17 mouse cellular contexts compared by ENCODE assay signal in genomic region chr7:24459440-24459839, GRCm38 (mm10). TPM values are rescaled to one million over a fixed set of nuclear protein-coding genes. Genes with fewer than 3 reads are reported as not detected.
DNase-seq lines count a peak whose midpoint lies in the region; ATAC-seq and TF ChIP-seq lines count a peak whose summit lies in the region.
"Had no signal": no experiment of that assay in that cellular context is flagged by ENCODE, and none has a peak within 500 bp of the region (broad histone marks: within the 10 kb centered on the region; RNA-seq: fewer than 3 reads in every experiment).

No protein-coding gene starts in this region.

- no peak for ATAC-seq in heart, postnatal 0 days (ENCODE audit: insufficient read depth, low read depth)
- ATAC-seq in midbrain, embryonic 15.5 days (replicated peaks) = no peak

- no peak overlapping the region for H3K4me2 ChIP-seq in heart, postnatal 0 days (ENCODE audit: low read depth, low read length)
- H3K4me2 ChIP-seq in midbrain, embryonic 15.5 days = no peak overlapping the region
- H3K4me2 ChIP-seq: heart, embryonic 11.5 days; midbrain, embryonic 12.5 days had no signal

- TF ChIP-seq EP300 in heart, postnatal 0 days (IDR thresholded peaks at IDR 0.05; ENCODE audit: low read depth) = no peak

- intact Hi-C loops in left cerebral cortex, adult 2 months (cut with DNase I) = no loop called here

- peaks cover 4% of the 10 kb centered on the region; the same call in 1 of the 2 replicates for H3K4me1 ChIP-seq in heart, postnatal 0 days (ENCODE audit: control insufficient read depth, insufficient read depth)
- peaks cover 6% of the 10 kb centered on the region; the same call in 1 of the 2 replicates for H3K4me1 ChIP-seq in midbrain, embryonic 15.5 days

- no peak for DNase-seq in heart, postnatal 0 days (ENCODE audit: low spot score)
- no peak for DNase-seq in heart, adult 9 months (ENCODE audit: low spot score in 2 of 2)
- peak; percentile 62 for DNase-seq in urinary bladder, postnatal 14 days (ENCODE audit: low spot score)
- no peak for DNase-seq in urinary bladder, postnatal 10 days (ENCODE audit: low spot score)
- DNase-seq in lung, postnatal 25 days (ENCODE audit: low spot score) = peak; percentile 34
- DNase-seq in left cerebral cortex, adult 2 months (ENCODE audit: extremely low spot score in 1 of 2, low spot score in 2 of 2) = no peak
- no peak for DNase-seq in layer of hippocampus, postnatal 36 days
- DNase-seq: cerebellum, adult 11 months had no signal

- WGBS in heart, postnatal 0 days = 63% methylated on average over 5 of the region's 5 CpGs
- WGBS in midbrain, embryonic 15.5 days = 78% methylated on average over 5 of the region's 5 CpGs

- no peaks in the 10 kb centered on the region for H3K9me3 ChIP-seq in heart, postnatal 0 days (replicated peaks; ENCODE audit: control insufficient read depth, low read length)
- no peaks in the 10 kb centered on the region for H3K9me3 ChIP-seq in midbrain, embryonic 15.5 days
- H3K9me3 ChIP-seq: midbrain, embryonic 12.5 days had no signal

- peak overlapping the region; percentile 52 for H3K27ac ChIP-seq in heart, postnatal 0 days (ENCODE audit: low read depth)
- H3K27ac ChIP-seq in left cerebral cortex, adult 2 months = no peak overlapping the region
- H3K27ac ChIP-seq in midbrain, embryonic 15.5 days = no peak overlapping the region
- H3K27ac ChIP-seq: midbrain, embryonic 12.5 days had no signal

- H3K36me3 ChIP-seq in heart, postnatal 0 days (replicated peaks; ENCODE audit: control insufficient read depth, insufficient read depth, low read length) = no peaks in the 10 kb centered on the region
- H3K36me3 ChIP-seq in midbrain, embryonic 15.5 days (replicated peaks) = no peaks in the 10 kb centered on the region
- H3K36me3 ChIP-seq: midbrain, embryonic 12.5 days had no signal

- no peak overlapping the region for H3K4me3 ChIP-seq in heart, postnatal 0 days (ENCODE audit: low read depth, low read length)
- H3K4me3 ChIP-seq in left cerebral cortex, adult 2 months = no peak overlapping the region
- no peak overlapping the region for H3K4me3 ChIP-seq in midbrain, embryonic 15.5 days
- H3K4me3 ChIP-seq: midbrain, embryonic 12.5 days had no signal

- TF ChIP-seq CTCF in heart, postnatal 0 days (IDR thresholded peaks at IDR 0.05; ENCODE audit: low read depth) = no peak
- TF ChIP-seq CTCF in left cerebral cortex, adult 2 months (IDR thresholded peaks at IDR 0.05) = no peak

- no peaks in the 10 kb centered on the region; the same call in 1 of the 2 replicates for H3K27me3 ChIP-seq in heart, postnatal 0 days (ENCODE audit: control insufficient read depth, insufficient read depth, low read length)
- H3K27me3 ChIP-seq in midbrain, embryonic 15.5 days (replicated peaks) = no peaks in the 10 kb centered on the region

- H3K9ac ChIP-seq in heart, postnatal 0 days (replicated peaks; ENCODE audit: low read depth, low read length) = no peak overlapping the region
- no peak overlapping the region for H3K9ac ChIP-seq in midbrain, embryonic 15.5 days
- H3K9ac ChIP-seq: midbrain, embryonic 12.5 days had no signal

RNA-seq across cellular contexts. Expression of gene Plaur, which starts 2.8 kb away (rescaled TPM):
- 13.1 and 16.0 TPM in 2 replicates for total RNA-seq in heart, postnatal 0 days (2014; rRNA removed; ENCODE audit: low replicate concordance)
- 6.1 and 6.5 TPM in 2 replicates for polyA plus RNA-seq in heart, postnatal 0 days (2015; fragmentation: Nextera tagmentation; extraction: Ambion mirVana)
- total RNA-seq in left cerebral cortex, adult 2 months (2021) = 1 to 10 TPM; 1.0 to 1.1 TPM
- total RNA-seq in layer of hippocampus, postnatal 36 days (2021) = under 1 TPM in 1 of 2 experiments, not detected in 1; 0.68 TPM
- 1.6 and 1.9 TPM in 2 replicates for polyA plus RNA-seq in midbrain, embryonic 15.5 days (2015; fragmentation: Nextera tagmentation; extraction: Ambion mirVana)

RNA-seq across cellular contexts. Expression of gene Irgc1, which starts 7.3 kb away (rescaled TPM):
- total RNA-seq in heart, postnatal 0 days (2014; rRNA removed; ENCODE audit: low replicate concordance) = not detected in 2 replicates
- not detected in 2 replicates for polyA plus RNA-seq in heart, postnatal 0 days (2015; fragmentation: Nextera tagmentation; extraction: Ambion mirVana)
- total RNA-seq in left cerebral cortex, adult 2 months (2021) = under 1 TPM in 1 of 2 experiments, not detected in 1; 0.77 TPM
- total RNA-seq in layer of hippocampus, postnatal 36 days (2021) = not detected
- polyA plus RNA-seq in midbrain, embryonic 15.5 days (2015; fragmentation: Nextera tagmentation; extraction: Ambion mirVana) = not detected in 2 replicates
- total RNA-seq: adrenal gland, postnatal 14 days; layer of hippocampus, postnatal 10 days had no signal
- polyA plus RNA-seq: heart, embryonic 11.5 days; hindbrain, embryonic 11.5 days; kidney, embryonic 16.5 days; limb, embryonic 14.5 days; midbrain, embryonic 12.5 days; neural tube, embryonic 14.5 days had no signal

RNA-seq across cellular contexts. Expression of gene Cadm4, which starts 22.4 kb away (rescaled TPM):
- 14.3 and 30.5 TPM in 2 replicates for total RNA-seq in heart, postnatal 0 days (2014; rRNA removed; ENCODE audit: low replicate concordance)
- 4.1 and 4.2 TPM in 2 replicates for polyA plus RNA-seq in heart, postnatal 0 days (2015; fragmentation: Nextera tagmentation; extraction: Ambion mirVana)
- total RNA-seq in left cerebral cortex, adult 2 months (2021) = 100 to 1,000 TPM; 213 to 219 TPM
- total RNA-seq in layer of hippocampus, postnatal 36 days (2021) = 100 to 1,000 TPM; 137 to 142 TPM
- 79.2 and 81.1 TPM in 2 replicates for polyA plus RNA-seq in midbrain, embryonic 15.5 days (2015; fragmentation: Nextera tagmentation; extraction: Ambion mirVana)

RNA-seq across cellular contexts. Expression of gene Zfp428, which starts 47.4 kb away (rescaled TPM):
- total RNA-seq in heart, postnatal 0 days (2014; rRNA removed; ENCODE audit: low replicate concordance) = 24.8 and 36.3 TPM in 2 replicates
- 39.1 and 39.3 TPM in 2 replicates for polyA plus RNA-seq in heart, postnatal 0 days (2015; fragmentation: Nextera tagmentation; extraction: Ambion mirVana)
- 10 to 100 TPM; 45.9 to 46.0 TPM for total RNA-seq in left cerebral cortex, adult 2 months (2021)
- 10 to 100 TPM; 36.2 to 42.1 TPM for total RNA-seq in layer of hippocampus, postnatal 36 days (2021)
- polyA plus RNA-seq in midbrain, embryonic 15.5 days (2015; fragmentation: Nextera tagmentation; extraction: Ambion mirVana) = 336 and 344 TPM in 2 replicates

RNA-seq across cellular contexts. Expression of gene AC161166.1, which starts 52.8 kb away (rescaled TPM):
- total RNA-seq in heart, postnatal 0 days (2014; rRNA removed; ENCODE audit: low replicate concordance) = not detected in 2 replicates
- 0.10 and 0.19 TPM in 2 replicates for polyA plus RNA-seq in heart, postnatal 0 days (2015; fragmentation: Nextera tagmentation; extraction: Ambion mirVana)
- not detected for total RNA-seq in left cerebral cortex, adult 2 months (2021)
- total RNA-seq in layer of hippocampus, postnatal 36 days (2021) = not detected
- 2.1 and 2.2 TPM in 2 replicates for polyA plus RNA-seq in midbrain, embryonic 15.5 days (2015; fragmentation: Nextera tagmentation; extraction: Ambion mirVana)
- total RNA-seq: adrenal gland, postnatal 14 days; layer of hippocampus, postnatal 10 days had no signal

Comparison
In these comparisons a context has a peak if more than half of its experiments do, and no peak if none do; other contexts are left out.
1. DNase-seq: peak in urinary bladder, postnatal 14 days (single experiment) and lung, postnatal 25 days (single experiment); none in heart, postnatal 0 days (single experiment), heart, adult 9 months (0 of 2), urinary bladder, postnatal 10 days (single experiment), left cerebral cortex, adult 2 months (0 of 2) and layer of hippocampus, postnatal 36 days (0 of 2).